Mouse (Mus musculus) brain, adult 2 months (tissue): ENCODE measurements around the gene Rnf135.
A peak's percentile ranks its signal among the peaks of the same experiment; 100 is the strongest.
"Not testable (repeated sequence)": the region's sequence is repeated elsewhere in the genome, so short reads cannot be mapped to it uniquely, and the experiment has no call there.

Experiments used
- DNase-seq: peaks from one replicate; pipeline ENCODE4 v3.0.0; 2011; ENCODE audit warnings: low read depth, low spot score

The Rnf135 gene

DNA sequence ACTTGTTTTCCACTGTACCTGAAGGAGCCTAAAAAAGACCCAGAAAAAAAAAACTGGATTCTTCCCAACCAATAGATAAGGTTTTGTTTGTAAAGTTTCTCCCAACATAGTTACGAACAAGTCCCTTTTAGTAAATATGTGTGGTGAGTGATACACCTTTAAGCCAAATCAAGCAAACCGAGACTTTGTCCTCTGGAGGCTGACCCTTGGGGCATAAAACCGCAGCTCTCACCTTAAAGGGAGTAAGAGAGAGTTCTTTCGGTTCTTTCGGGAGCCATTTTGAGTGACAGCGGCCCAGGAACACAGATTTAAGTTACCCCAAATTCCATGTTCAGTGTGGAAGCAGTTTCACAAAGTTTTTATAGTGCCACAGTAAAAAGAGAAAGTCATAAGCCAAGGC lies 18.6 kb downstream of the Rnf135 start:
- no peak for DNase-seq

- DNase-seq = peak; percentile 68
These were observed 20.4 kb downstream of the Rnf135 start for GRCm38 (mm10) chr11:80204037-80204436.

DNA sequence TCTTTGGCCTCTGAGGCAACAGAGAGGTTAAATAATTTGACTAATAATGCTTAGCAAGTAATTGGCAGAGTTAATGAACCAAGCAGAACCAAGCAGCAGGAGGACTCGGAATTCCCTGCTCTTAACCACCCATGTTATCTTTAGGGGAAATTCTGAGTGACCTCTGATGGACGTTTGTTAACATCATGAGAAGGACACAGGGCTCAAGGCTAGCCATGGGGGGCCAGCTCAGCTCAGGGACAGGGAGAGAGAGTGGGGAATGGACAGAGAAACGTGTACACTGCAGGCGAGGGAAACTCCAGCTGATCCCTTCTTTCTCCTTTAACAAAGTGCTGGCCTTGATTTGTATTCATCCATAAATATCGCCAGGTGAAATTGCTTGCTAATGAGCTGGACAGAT lies 21.3 kb downstream of the Rnf135 start:
- no peak for DNase-seq

DNA sequence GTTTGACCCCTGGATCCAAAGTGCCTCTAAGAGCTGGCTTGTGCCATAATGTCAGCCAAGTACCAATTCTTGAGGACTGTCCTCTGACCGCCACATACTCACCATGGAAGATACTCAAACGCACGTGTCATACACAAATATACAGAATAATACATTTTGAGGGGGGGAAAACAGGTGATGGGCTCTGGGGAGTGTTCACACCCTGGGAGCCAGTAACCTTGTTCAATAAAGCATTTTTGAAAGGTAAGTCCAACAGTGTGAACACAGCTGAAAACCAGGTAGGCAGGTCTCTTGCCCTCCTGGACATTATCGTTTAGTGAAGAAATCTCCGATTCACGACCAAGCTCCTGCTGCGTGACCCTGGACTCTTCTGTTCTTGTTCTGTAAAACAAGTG lies 24.8 kb downstream of the Rnf135 start:
- no peak for DNase-seq

DNA sequence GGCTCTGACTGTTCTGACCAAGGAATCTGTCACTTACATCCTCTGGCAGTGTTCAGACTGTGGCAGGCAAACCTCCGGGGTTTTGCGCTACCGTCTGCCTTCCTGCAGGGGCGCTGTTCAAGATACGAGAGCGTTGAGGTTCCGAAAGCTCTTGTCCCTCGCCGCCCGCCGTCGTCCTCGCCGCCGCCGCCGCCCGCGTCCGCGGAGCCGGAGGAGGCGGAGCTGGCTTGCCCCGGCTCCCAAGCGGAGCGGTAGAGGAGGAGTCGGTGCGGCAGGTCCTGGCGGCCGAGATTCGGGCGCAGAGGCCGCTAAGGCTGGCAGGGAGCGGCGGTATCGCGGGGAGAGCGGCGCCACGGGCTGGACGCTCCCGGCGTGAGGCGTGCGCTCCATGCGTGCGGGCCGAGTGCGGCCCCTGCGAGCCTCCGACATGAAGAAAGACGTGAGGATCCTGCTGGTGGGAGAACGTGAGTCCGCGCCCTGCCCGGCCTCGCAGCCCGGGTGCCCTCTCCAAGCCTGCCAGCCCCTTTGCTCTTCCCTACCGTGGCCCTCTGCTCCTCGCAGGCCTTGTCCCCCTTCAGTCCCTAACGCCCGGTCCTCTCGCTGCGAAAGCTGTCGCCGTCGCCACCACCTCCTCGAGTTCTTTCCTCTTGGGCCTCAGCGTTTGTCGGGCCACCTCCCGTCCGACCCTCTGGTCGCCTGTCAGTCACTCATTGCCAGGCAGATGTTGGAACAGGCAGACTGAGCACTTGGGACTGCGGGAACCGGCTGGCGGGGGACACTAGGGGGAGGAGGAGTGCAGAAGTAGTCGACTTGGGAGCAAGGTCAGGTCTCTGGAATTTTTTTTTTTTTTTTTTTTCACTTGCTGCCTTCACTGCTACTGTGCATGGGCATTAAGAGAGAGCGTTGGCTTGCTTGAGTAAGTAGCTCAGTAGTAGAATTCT lies 25.5 kb downstream of the Rnf135 start, which contains the start of gene Rhot1:
Gene Rhot1, plus strand, starts transcription at position 160 of the 941 bp plus-strand sequence.
- peak; percentile 97 for DNase-seq

DNA sequence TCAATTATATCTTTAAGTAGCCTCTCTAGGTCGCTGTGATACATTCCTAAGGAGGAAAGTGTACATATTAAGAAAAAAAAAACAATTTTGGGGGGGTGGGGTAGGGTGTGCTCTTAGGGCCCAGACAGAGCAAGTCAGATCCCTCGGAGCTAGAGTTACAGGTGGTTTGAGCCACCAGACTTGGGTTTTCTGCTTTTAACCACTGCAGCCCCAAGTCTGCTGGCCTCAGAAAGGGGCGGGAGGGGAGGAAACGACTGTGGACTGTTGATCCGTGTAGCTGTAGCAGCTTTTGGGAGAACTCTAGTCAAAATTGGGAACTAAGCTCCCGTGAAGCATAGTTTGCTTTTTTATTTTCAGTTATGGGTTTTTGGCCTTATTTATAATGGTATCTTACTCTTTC lies 26.7 kb downstream of the Rnf135 start:
- no peak for DNase-seq

DNA sequence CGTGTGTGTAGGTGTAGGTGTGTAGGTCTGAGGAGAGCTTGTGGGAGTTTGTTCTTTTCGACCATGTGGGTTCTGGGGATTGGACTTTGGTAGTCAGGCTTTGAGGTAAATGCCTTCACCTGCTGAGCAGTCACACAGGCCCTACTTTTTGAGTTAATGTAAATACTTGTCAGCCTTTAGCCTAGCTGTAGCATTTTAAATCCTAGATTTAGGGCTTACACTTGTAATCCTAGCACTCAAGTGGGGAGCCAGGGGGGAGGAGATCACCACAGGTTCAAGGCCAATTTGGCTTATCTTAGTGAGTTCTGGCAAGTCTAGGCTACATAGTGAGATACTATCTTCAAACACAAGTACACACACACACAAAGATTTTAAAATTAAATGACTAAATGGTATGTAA lies 28.6 kb downstream of the Rnf135 start:
- no peak for DNase-seq

- no peak for DNase-seq
These were observed 31.6 kb downstream of the Rnf135 start for GRCm38 (mm10) chr11:80215291-80215690.

DNA sequence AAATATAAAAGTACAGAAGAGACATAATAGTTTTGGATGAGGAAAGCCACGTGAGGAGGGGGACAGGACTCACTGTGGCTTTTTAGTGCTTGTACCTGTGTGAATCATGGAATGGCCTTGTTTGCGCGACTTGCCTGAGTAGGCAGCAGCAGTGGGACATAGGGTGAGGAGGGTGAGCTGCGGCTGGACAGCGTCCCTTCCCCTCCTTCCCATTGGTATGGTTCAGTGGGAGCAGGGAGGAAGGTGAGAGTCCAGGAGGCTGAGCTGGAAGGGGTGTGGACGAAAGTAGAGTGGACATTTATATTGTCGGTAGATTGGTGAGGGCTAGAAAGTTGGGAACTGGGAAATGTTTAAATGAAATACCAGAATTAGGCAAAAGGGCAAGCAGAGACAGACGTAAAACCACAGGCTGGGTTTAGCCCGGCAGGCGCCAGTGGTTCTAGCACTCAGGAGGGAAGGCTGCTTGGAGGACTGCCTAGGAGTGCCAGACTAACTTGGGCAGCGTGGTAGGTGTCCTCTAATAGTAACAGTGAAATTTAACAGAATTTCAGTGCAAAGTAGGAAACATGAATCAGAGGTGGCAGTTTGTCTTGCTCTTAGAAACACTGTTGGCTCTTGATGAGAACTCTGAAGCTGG lies 35.1 kb downstream of the Rnf135 start:
- DNase-seq = peak; percentile 24

- DNase-seq = not testable (repeated sequence)
These were observed 46.4 kb downstream of the Rnf135 start for GRCm38 (mm10) chr11:80230066-80230465.

DNA sequence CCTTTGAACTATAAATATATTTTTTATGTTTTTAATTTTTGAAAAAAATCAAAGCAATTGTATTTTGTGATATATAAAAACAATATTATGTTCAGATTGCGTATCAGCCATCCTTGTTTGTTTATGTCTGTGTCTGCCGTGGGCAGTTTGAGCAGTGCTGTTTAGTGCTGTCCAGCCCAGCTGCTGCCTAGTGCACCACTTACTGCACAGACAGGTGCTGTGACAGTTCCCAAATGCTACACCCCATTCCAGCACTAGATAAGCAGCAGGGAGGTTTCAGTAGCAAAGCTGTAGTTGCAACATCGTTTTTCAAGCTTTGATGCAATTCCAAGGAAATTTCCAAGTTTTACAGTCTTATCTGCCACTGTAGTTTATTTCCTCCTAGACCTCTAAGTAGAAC lies 53.6 kb downstream of the Rnf135 start:
- no peak for DNase-seq

- DNase-seq = peak; percentile 41
These were observed 54.7 kb downstream of the Rnf135 start for GRCm38 (mm10) chr11:80238306-80238705.

DNA sequence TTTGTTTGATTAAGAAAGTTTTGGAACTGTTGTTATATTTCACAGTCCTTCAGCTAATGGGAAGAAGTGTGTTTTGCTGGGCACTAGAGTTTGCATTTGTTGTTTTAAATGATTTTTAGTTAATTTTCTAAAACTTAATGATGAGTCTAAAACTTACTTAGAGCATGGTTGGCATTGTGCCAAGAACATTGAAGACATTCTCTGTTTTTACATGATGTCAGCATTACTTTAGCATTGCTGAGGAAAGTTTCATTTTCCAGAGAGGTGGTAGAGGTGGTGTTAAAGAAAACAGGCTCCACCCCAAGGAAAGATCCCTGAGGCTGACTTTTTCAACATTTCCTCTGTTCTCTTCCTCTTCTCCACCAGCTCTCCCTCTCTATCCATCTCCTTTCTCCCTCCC lies 63.4 kb downstream of the Rnf135 start:
- no peak for DNase-seq

- DNase-seq = no peak
These were observed 64.9 kb downstream of the Rnf135 start for GRCm38 (mm10) chr11:80248531-80248930.
